Mouse (Mus musculus) kidney, adult 18-20 months (tissue): ENCODE data around the gene Gdi1.

Experiments
- DNase-seq: peaks from one replicate; pipeline ENCODE4 v3.0.0; 2021

Gene Gdi1

DNA sequence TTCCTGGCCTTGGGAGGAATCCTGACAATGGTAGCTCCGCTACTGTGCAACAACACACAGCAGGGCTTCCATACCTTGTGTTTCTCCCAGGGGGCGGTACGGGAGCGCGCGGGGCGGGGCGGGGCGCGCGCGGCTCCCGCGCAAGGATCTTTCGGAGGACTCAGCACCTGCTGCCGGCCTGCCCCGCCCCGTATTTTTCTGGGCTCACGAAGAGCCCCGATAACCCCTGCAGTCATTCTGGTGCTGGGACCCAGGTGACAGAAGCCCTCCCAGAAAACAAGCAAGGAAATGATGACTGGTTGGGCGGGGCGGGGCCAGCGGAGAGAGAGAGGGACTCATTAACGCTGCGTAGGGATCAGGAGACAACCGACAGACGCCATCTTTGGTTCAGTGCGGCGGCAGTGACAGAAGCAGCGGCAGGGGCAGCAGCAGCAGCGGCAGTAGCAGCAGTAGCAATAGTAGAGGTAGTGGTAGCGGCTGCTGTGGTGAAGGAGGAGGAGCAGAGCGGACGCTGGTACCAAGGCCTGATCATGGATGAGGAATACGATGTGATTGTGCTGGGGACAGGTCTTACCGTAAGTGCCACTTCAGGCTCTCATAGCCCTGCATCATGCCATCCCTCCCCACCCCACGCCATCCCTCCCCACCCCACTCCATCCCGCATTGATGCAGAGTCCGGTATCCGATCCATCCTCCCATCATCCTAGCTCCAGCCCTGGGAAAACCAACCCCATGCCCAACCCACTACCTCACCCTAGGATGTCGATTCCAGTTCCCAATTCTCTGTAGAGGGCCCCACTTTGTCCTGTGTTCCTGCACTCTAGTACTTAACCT lies at the start of gene Gdi1:
TSS of gene Gdi1 (plus strand) at position 132 of the 834 bp plus-strand sequence.
- peak; percentile 81 for DNase-seq

DNA sequence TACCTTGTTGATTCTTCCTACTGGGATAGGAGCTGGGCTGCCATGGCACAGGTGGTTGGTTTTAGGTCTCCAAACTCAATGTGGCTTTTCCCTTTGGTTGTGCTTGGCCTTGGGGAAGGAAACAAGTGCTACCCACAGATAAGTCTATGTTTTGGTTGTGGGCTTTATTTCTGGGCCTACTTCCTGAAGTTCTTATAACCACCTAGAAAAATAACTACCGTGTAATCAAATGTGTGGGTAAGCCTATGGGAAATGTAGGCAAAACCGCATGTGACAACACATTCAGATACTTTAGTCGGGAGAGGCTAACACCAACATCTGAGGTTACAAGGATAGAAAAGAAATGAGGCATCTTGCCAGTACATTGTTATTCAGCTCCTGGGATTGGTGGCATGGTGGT lies 47.1 kb upstream of the Gdi1 start:
- no peak for DNase-seq

DNA sequence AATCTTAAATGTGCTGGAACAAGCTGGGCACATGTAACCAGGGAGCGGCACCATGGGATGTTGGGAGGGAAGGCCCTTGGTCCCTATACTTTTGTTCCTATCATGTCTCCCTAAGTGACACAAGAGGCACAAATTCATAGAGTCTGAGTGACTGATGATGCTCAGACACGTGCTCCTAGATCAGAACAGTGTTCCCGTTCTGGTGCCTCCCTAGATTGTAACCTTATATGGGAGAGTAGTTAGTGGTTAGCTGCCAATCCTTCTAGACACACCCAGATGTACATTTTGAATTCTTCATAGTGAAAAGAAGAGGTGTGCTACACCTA lies 35.1 kb upstream of the Gdi1 start:
- DNase-seq = no peak

DNA sequence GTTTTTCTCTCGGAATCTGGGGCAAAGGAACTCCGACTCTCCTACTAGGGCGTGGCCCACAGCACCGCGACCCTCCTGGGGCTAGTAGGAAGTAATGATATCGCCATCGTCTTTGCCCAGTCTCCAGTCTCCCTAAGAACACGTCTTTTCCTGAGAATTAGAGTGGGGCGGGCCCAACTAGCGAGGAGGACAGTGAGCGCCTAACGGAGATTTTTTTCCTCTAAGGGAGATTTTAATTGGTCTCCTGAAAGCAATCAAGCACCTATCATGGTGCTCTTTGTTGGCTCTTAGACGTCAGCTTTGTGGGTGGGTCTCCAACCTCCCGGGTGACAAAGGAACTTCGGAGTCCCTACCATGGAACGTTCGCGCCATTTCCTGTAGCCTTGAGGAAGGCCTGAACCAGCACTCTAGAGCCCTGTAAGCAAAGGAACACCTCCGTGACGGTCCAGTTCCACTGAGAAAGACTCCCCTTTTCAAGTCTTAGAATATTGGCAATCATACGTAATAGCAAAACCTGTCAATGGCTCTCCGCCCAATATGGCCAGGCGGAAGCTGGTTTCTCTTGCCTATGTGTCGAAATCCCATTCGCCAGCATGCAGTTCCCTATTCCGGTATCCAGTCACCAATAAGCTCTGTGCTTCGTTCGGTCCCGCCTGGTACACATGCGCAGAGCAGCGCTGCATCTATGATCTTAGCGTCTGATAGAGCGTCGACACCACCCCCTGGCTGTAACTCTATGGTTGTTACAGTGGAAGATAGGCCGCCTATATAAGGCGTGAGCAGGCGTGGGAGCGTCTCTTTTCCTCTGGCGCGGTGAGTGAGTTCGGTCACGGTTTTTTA lies 34.5 kb upstream of the Gdi1 start, which contains the start of gene Rpl10:
TSS of gene Rpl10 (plus strand) at position 751 of the 840 bp plus-strand sequence.
- peak; percentile 87 for DNase-seq

DNA sequence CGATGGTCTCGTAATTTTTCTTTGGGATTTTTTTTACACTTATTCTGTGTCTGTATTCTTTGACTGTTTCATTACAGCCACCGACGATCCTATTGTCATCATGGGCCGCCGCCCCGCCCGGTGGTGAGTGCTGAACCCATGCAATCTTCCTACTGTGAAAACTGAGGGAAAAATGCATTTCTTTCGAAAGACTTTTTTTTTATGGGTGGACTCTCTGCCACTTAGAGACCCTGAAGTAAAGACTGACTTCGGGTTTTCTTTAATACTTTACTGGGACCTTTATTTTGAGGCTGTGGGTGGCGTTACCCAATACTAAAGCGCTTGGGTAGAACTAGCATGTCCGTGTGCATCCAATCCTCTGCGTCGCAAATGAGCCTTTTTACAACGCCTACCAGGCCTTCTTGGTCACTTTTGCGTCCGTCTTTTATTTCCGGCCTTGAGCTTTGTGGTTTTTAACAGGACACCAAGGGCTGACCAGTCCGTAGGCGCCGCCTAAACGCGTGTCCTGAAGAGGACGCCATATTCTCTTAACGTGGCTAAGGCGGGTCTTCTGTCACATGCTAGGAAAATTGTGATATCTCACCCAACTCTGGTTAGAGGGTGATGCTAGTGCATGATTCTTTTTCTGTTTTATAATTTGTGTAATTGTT lies 33.8 kb upstream of the Gdi1 start:
- DNase-seq = peak; percentile 44

DNA sequence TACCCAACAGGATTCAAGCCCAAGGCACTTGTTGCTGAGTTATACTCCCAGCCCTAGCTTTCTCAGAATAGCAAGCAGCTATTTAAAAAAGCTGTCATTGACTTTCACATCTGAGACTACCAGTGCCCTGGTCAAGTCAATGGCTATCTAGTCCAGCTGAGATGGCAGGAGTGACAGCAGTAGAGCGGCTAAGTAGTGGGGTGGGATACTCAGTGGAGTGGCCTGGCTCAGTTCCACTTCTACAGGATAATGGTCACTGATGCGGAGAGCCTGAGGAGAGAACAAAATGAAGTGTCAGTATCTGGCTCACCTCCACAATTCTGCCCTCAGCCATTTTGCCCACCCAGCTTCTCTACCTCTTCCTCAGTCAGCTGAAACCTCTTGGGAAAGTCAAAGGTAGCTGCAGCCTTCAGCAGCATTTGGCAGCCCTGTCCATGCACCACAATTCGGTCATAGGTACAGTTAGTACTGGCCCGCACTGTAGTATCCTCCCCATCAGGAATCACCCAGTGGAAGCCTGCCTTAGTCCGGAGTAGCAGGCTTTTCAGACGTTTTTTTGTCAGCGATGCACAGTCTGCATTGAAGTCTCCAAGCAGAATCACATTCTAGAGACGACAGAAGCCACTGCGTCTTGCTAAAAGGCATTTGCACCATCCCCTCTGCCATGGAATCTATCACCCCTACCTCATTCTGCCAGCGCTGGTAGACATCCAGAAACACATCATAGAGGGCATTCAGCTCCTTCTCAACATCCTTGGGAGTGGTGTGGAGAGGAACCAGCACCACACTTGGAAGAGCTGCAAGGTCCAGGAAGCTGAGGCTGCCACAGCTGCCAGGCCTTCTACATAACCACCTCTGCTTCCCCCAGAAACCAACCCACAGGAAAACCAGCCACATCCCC lies 31.1 kb upstream of the Gdi1 start:
- no peak for DNase-seq

DNA sequence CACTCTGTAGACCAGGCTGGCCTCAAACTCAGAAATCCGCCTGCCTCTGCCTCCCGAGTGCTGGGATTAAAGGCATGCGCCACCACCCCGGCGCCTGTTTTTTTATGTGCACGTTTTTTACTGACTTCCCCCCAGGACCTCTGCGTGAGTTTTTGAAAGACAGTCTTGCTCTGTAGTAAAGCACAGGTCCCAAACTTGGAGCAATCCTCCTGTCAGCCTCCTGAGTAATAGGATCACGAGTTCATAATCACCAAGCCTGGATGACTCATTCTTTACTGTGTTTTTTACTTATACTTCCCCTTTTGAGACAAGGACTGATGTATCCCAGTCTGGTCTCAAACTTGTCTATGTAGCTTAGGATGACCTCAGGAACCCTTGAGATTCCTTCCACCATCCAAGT lies 26.9 kb upstream of the Gdi1 start:
- no peak for DNase-seq

DNA sequence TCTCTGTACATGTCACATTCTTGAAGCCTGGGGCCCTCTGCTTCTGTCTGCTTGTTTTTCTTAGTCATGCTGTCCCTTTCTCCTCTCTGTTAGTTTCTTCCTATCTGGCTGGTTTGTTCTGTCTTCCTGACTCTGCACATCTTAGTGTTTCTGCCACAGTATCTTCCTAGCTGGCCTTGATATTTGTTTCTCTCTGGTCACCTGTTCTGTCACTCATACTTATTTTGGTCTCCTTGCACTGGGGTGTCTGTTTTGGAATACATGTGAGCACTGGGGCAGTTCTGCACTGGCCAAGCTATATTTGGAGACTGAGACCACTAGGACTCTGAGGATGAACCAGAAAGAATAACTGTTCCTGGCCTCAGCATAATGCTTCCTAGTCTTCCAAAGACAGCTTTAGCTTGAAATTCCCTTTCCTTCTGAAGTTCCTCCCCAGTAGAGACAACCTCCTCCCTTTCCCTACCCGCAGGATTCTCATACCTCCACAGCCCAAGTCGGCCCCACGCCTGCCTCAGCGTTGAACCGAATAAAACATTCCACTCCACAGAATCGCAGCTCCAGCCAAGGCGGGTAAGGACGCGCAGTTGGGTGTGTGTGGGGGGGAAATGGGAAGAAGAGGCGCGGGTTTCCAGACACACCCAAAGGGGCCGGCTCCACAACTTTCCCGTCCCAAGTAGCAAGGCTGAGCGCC lies 23.6 kb upstream of the Gdi1 start:
- no peak for DNase-seq

DNA sequence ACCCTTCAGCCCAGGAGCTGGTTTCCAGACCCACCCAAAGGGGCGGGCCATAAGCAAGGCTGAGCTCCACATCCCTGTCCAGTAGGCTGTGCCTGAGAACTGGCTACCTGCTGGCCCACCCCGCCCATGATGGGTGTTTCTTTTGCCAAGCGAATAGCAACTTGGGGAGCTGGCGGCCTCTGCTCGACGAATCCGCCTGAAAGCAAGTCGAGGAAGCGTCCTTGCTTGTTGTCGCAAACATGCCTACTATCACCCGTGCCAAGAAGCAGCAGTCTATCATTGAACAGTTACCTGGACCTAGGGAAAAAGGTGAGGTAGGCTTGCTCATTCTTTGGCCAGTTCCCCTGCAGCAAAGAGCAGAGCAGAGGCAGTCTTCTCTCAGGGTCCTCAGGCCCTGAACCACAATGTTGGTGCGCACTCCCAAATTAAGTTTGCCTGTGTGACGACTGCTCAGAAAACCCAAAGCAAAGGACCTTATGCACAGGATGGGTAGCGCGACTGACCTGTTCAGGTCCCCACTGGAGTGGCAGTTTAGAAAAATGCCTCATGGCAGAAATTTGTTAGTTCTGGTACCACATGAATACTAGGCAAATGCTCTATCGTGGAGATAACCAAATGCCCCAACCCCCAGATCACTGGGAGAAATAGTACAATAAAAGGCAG lies 22.9 kb upstream of the Gdi1 start, which contains the start of the genes Taz and Dnase1l1:
TSS of gene Taz (plus strand) at position 181 of the 663 bp plus-strand sequence.
TSS of gene Dnase1l1 (minus strand) at position 606 of the 663 bp plus-strand sequence.
- DNase-seq = peak; percentile 82

DNA sequence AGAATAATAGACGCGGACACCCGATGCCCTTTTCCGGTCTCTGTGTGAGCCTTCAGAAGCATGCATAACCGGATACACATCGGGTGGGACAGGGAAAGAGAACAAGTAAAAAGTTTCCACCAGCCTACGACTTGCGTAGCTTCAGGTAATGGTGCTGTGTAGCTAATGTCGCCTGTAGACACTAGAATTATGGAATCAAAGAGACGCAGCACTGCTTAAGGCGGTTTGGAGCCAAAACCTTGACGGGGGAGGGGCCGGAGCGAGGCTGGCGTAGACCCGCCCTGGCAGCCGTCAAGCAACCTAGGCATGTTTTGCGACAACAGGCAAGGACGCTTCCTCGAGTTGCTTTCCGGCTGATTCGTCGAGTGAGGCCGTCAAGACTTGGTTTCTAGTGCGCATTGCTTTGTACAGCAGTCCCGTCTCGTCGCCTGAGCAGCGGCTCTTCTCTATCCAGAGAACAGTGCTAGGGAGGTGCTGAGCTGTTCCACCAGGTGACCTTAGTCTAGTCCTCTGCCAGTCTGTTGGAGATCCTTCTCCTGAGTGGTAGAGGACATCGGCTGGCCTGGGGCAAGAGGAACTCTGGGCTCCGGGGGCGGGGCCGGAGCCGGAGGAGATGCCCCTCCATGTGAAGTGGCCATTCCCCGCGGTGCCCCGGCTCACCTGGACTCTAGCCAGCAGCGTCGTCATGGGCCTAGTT lies 22.3 kb upstream of the Gdi1 start:
- DNase-seq = peak; percentile 87

DNA sequence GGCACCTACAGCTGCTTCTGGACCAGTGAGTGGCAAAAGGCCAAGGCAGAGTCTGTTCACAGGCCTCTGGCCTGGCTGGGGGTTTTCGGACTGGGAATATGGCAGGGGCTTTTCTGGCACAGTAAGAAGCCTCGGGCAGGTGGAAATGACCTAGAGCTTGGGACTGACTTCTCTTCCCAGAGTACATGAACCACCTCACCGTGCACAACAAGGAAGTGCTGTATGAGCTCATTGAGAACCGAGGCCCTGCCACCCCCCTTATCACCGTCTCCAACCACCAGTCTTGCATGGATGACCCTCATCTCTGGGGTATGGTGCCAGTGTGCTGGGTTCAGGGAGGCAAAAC lies 21.7 kb upstream of the Gdi1 start:
- DNase-seq = no peak

DNA sequence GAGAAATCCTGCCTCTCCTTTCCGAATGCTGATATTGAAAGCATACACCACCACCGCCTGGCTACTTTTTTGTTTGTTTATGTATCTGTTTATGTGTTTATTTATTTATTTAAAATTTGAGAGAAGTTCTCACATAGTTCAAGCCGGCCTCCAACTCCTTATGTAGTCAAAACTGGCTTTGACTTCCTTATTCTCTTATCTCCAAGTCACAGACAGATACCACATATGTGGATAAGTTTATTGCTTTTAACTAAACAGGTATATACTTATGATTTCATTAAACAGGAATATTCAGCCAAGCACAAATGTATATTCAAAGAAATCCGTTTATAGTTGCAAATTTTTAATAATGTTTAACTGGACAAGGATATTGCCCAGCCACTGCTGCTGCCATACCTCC lies 11.4 kb upstream of the Gdi1 start:
- no peak for DNase-seq

DNA sequence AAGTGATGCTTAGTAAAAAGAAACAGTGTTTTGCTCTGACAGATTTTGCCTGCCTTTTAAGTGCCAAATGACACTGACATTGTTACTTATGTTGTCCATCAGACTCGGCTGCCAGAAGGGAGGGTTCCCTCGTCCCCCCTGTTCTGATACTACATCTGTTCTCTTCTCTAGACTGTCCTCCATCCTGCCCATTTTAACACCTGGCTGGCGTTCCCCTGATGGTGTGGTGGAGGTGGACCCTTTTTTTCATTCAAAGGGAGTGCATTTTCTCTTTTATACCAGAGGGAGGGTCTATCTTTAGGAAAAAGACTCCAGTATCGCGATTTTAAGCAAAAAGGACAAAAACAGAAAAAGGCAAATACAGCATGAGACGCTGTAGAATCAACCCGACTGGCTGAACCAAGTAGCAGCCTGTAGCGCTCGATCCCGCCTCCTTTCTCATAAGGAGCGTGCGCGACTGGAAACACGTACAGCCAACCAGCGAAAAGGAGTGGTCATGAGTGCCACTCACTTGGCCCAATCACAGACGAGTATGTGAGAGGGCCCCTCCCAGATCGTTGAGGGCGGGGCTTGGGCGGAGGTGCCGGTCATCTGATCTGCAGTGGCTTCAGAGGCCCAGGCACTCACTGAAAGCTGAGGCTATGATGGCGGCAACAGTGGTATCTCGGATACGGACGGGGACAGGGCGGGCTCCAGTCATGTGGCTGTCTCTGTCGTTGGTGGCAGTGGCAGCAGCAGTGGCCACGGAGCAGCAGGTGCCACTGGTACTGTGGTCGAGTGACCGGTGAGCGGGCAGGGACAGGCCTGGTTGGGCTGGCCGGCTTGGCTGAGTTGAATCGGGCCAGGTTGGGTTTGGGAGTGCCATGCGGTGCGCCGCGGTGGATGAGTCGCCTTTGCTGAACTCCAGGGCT lies 8.0 kb upstream of the Gdi1 start, which contains the start of gene Atp6ap1:
TSS of gene Atp6ap1 (plus strand) at position 560 of the 911 bp plus-strand sequence.
- DNase-seq = peak; percentile 94

DNA sequence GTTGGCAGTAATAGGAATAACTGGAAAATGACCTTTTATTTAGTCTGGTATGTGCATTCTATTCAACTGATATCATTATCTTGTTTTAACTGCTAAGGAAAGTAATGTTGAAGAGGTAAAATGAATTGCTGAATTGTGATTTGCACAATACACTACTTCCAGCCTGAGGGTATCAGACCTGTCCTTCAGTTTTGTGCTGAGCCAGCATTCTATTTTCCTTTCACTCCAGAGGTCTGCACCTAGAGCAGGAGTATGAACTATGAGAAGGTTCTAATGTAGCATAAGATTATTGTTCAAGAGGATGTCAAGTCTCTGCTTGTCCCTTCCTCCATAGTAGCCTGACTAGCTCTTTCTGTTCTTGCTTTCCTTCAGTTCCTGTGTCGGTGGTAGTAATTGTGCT lies 6.5 kb upstream of the Gdi1 start:
- DNase-seq = no peak

DNA sequence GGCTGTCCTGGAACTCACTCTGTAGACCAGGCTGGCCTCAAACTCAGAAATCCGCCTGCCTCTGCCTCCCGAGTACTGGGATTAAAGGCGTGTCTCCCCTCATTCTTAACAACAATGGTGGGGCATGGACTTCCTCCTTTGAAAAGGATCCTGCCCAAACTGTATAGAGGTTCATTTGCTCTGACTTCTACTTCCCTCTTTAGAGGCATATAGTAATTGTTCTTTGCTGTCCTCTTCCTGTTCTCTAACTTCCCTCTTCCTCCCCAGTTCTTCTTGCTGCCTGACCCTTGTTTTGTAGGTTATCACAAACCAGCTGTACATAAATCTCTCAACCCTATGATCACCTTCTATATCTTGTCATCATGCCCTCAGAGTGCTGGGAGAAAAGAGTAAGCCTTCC lies 5.1 kb upstream of the Gdi1 start:
- DNase-seq = no peak

DNA sequence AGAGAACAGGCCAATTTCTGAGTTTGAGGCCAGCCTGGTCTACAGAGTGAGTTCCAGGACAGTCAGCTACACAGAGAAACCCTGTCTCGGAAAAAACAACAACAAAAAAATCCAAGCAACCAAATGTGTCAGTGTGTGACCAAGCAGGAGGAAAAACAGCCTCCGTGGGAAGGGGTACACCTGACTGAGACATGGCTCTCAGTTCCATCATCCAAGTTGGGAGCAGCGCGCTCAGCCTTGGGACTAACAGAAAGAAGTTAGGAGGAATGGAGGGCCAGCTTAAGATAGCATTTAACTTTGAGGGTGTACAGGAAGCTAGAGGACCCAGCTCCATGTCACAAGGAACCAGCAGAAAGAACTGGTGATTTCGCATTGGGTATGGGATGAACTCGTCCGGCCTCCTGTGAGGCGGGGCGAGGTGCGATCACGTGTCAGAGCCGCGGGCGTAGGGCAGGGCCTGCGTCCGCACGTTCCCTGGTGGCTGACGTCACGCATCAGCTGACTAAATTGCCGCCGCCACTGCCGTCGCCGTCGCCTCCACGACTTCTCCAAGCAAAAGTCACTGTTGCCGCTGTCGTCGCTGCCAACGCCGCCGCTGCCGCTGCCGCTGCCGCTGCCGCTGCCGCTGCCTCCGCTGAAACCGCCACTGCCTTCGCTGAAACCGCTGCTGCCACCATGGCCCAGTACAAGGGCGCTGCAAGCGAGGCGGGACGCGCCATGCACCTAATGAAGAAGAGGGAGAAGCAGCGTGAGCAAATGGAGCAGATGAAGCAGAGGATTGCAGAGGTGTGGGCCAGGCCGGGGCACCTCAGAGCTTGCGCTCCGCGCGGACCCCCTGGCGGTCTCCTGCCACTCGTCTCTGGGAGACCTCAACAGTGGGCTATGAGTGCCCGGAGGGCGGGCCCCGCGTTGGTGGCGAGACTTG lies 8.0 kb downstream of the Gdi1 start, which contains the start of gene Fam50a:
TSS of gene Fam50a (plus strand) at position 494 of the 925 bp plus-strand sequence.
- DNase-seq = peak; percentile 88

DNA sequence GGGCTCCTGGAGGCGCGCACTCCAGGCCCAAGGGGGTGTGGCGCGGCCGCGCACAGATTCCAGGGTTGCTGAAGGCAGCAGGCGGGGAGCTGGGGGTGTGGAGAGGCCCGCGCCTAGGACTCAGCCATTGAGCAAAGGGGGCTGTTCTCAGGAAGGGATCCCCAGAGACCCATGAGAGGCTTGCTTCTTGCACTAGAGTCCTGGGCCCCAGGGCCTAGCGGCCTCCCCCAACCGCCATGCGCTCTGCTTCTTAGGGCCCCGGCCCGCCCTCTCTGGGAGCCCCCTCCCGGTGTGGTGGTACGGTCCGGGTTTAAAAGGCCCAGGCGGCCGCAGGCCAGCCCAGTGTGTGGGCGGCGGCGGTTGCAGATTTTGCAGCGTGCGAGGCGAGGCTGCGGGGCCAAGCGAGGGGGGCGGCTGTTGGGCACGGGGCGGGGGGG lies 23.9 kb downstream of the Gdi1 start, which contains the start of gene Plxna3:
TSS of gene Plxna3 (plus strand) at position 342 of the 437 bp plus-strand sequence.
- peak; percentile 75 for DNase-seq

DNA sequence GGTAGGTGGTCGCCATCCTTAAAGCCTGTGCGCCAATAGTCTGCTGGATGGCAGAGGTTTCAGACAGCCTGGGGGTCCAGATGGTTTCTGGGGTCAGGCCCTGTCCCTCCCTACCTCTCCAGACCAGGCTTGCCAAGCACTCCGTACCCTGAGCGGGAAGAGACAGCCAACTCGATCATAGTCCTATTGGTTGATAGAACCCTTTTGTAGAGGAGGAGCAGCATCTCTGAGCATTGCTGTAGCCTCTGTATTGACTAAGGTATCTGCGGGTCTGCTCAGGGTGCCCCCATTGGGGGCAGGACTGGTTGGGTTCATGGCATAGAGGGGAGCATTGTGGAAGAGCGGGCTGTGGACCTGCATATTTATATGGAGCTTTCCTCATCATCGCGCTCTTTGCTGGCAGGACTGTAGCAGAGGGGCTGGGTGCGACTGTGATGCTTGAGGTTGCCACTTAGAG lies 24.4 kb downstream of the Gdi1 start:
- no peak for DNase-seq
